Mouse (Mus musculus) lung, adult 10 weeks (tissue): ENCODE data around the gene Tgoln1. TPM values are rescaled to one million over a fixed set of nuclear protein-coding genes. Genes with fewer than 3 reads are reported as not detected.

Experiments
- polyA plus RNA-seq: library from polyadenylated mRNA; stranded (reverse); fragments of 350-450 nt; fragmentation: Illumina TruSeq; extraction: RNeasy Lipid Tissue Mini Kit (QIAGEN cat#74804); gene quantifications from one replicate; pipeline ENCODE4 v1.2.3, GENCODE M21; 2014; ENCODE audit warnings: low read depth, low replicate concordance; ENCODE audit not compliant: insufficient read depth

The Tgoln1 gene
- polyA plus RNA-seq = 70.9 TPM

GRCm38 (mm10) chr6:72616643-72617288 lies at the start of gene Tgoln1:
Gene Tgoln1, minus strand, starts transcription at chr6:72617000.

GRCm38 (mm10) chr6:72597956-72598753 lies 18.6 kb downstream of the Tgoln1 start, which contains the start of the genes Elmod3 and Retsat:
Gene Elmod3, minus strand, starts transcription at chr6:72598413.
Gene Retsat, plus strand, starts transcription at chr6:72598475.

Other genes starting within 250 kb of the Tgoln1 start
- gene Vamp5, start 236.5 kb downstream of the Tgoln1 start, polyA plus RNA-seq = 132 TPM
- 819 TPM for gene Vamp8, start 226.3 kb downstream of the Tgoln1 start, polyA plus RNA-seq
- gene Ggcx, start 202.7 kb downstream of the Tgoln1 start, polyA plus RNA-seq = 16.4 TPM
- gene Mat2a, start 177.4 kb downstream of the Tgoln1 start, polyA plus RNA-seq = 145 TPM
- not detected for gene Sh2d6, start 95.3 kb downstream of the Tgoln1 start, polyA plus RNA-seq
- 79.6 TPM for gene Capg, start 72.6 kb downstream of the Tgoln1 start, polyA plus RNA-seq
- 9.3 TPM for gene Elmod3, start 18.6 kb downstream of the Tgoln1 start, polyA plus RNA-seq
- gene Retsat, start 18.5 kb downstream of the Tgoln1 start, polyA plus RNA-seq = 18.3 TPM
- 7.1 TPM for gene Tcf7l1, start 172.3 kb upstream of the Tgoln1 start, polyA plus RNA-seq